Mouse (Mus musculus) embryonic facial prominence, embryonic 11.5 days (tissue): ENCODE measurements at regions not wholly inside any gene's neighbourhood (a gene's known extent, or its start where the extent isn't known, plus 50 kb on each side); places are given as distances from the start of the nearest gene placed in this dataset.
"Not testable (repeated sequence)": the region's sequence is repeated elsewhere in the genome, so short reads cannot be mapped to it uniquely, and the experiment has no call there.

Experiments used
- ATAC-seq: fragments of 200-750 bp; cut with Nextera tagmentation; replicated peaks from 2 replicates; pipeline ENCODE4 v1.8.0; 2017; ENCODE audit warnings: low read depth; ENCODE audit not compliant: insufficient number of reproducible peaks, low FRiP score, low TSS enrichment
- DNase-seq: peaks from one replicate; pipeline ENCODE4 v3.0.0-alpha.2; 2015; ENCODE audit warnings: low spot score
- H3K27ac ChIP-seq: fragments of 300-500 bp; sonication (generic); replicated peaks from 2 replicates; pipeline ENCODE4 v1.5.1; 2014; ENCODE audit warnings: mild to moderate bottlenecking, low read depth, low read length, control low read depth
- H3K27me3 ChIP-seq: fragments of 300-500 bp; sonication (generic); 2 replicates; pipeline ENCODE4 v1.6.1; 2014; ENCODE audit warnings: mild to moderate bottlenecking, low read length, moderate library complexity, mixed read lengths; ENCODE audit not compliant: control insufficient read depth, insufficient read depth
- H3K36me3 ChIP-seq: fragments of 300-500 bp; sonication (generic); replicated peaks from 2 replicates; pipeline ENCODE4 v1.6.1; 2014; ENCODE audit warnings: low read depth, mild to moderate bottlenecking, low read length, moderate library complexity, mixed read lengths; ENCODE audit not compliant: control insufficient read depth, insufficient read depth
- H3K4me1 ChIP-seq: fragments of 300-500 bp; sonication (generic); 2 replicates; pipeline ENCODE4 v1.6.1; 2014; ENCODE audit warnings: low read length, mixed read lengths; ENCODE audit not compliant: control insufficient read depth, insufficient read depth
- H3K4me2 ChIP-seq: fragments of 300-500 bp; sonication (generic); 2 replicates; pipeline ENCODE4 v1.6.1; 2014; ENCODE audit warnings: low read depth, mild to moderate bottlenecking, control low read depth, low read length, moderate library complexity
- H3K4me3 ChIP-seq: fragments of 300-500 bp; sonication (generic); 2 replicates; pipeline ENCODE4 v1.5.1; 2014; ENCODE audit warnings: low read depth, low read length, control low read depth
- H3K9ac ChIP-seq: fragments of 300-500 bp; sonication (generic); replicated peaks from 2 replicates; pipeline ENCODE4 v1.6.1; 2014; ENCODE audit warnings: mild to moderate bottlenecking, control low read depth, low read length
- H3K9me3 ChIP-seq: fragments of 300-500 bp; sonication (generic); replicated peaks from 2 replicates; pipeline ENCODE4 v1.6.1; 2016; ENCODE audit warnings: mild to moderate bottlenecking, low read length, inconsistent platforms, mixed read lengths; ENCODE audit not compliant: control insufficient read depth
- WGBS: fragments of 180-500 bp; shearing (Covaris S2); extraction: QIAGEN DNeasy Blood & Tissue Kit; methylation state at CpG from one replicate; pipeline ENCODE4 v1.1.7; 2014; 5-methylcytosine and 5-hydroxymethylcytosine counted together

DNA sequence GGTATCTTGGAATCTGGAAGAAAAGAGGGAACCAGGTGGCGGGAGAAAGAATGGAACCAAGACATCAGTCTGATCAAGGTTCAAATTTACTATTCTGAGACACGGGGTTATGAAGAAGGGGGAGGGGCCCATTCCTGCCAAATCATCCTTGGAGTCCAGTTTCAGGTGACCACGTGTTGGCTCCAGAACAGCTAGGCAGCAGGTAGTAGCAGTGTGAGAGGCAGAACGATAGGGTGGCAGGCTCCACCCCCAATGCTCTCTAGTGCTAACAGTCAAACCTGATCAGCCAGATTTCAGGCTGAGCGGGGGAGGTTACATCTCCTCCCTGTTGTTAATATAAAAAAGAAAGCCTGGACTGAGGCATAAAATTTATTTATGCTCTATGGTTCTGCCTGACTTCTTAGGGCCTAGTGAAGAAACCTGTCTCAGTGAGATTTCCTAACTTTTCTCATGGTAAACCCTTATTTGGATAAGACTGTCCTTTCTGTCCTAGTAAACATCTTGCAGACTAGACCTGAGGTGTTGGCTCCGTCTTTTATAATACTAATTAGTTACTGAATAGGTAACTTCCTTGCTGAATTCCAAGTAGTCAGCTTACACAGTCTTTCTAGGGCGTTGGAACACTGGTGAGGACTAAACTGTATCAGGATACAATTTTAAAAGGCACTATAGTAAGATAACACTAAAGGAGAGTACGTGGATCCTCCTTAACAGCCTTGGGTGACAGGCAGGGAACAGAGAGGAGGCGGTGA is 1046.3 kb upstream of the 1700008P02Rik start:
- not testable (repeated sequence) for H3K4me1 ChIP-seq, H3K9ac ChIP-seq, H3K4me3 ChIP-seq, H3K27me3 ChIP-seq, H3K4me2 ChIP-seq, H3K36me3 ChIP-seq, H3K27ac ChIP-seq, ATAC-seq, H3K9me3 ChIP-seq, DNase-seq
- WGBS: 81% methylated on average over 9 of the region's 9 CpGs
